Mouse (Mus musculus) stomach, embryonic 16.5 days (tissue): ENCODE data around the gene Pax7. TPM values are rescaled to one million over a fixed set of nuclear protein-coding genes. Genes with fewer than 3 reads are reported as not detected.

Experiments used
- ATAC-seq: fragments of 200-750 bp; cut with Nextera tagmentation; 2 replicates; pipeline ENCODE4 v1.8.0; 2017; ENCODE audit warnings: moderate number of reproducible peaks, moderate TSS enrichment; ENCODE audit not compliant: insufficient read depth, low FRiP score
- H3K27ac ChIP-seq: fragments of 300-500 bp; sonication (generic); 2 replicates; pipeline ENCODE4 v1.5.1; 2014; ENCODE audit warnings: low read length
- H3K27me3 ChIP-seq: fragments of 300-500 bp; sonication (generic); 2 replicates; pipeline ENCODE4 v1.6.1; 2014; ENCODE audit warnings: low read length, control low read depth, mixed read lengths; ENCODE audit not compliant: control insufficient read depth, insufficient read depth
- H3K36me3 ChIP-seq: fragments of 300-500 bp; sonication (generic); 2 replicates; pipeline ENCODE4 v1.6.1; 2014; ENCODE audit warnings: low read length; ENCODE audit not compliant: control insufficient read depth, insufficient read depth
- H3K4me1 ChIP-seq: fragments of 300-500 bp; sonication (generic); 2 replicates; pipeline ENCODE4 v1.6.1; 2014; ENCODE audit warnings: low read length, control low read depth, mixed read lengths; ENCODE audit not compliant: control insufficient read depth, insufficient read depth
- H3K4me2 ChIP-seq: fragments of 300-500 bp; sonication (generic); 2 replicates; pipeline ENCODE4 v1.6.1; 2014; ENCODE audit warnings: low read depth, low read length, mixed read lengths
- H3K4me3 ChIP-seq: fragments of 300-500 bp; sonication (generic); replicated peaks from 2 replicates; pipeline ENCODE4 v1.5.1; 2014; ENCODE audit warnings: mild to moderate bottlenecking, low read length
- H3K9ac ChIP-seq: fragments of 300-500 bp; sonication (generic); 2 replicates; pipeline ENCODE4 v1.6.1; 2014; ENCODE audit warnings: low read length
- H3K9me3 ChIP-seq: fragments of 300-500 bp; sonication (generic); replicated peaks from 2 replicates; pipeline ENCODE4 v1.6.1; 2016; ENCODE audit warnings: low read length, control low read depth; ENCODE audit not compliant: control insufficient read depth
- WGBS: fragments of 180-500 bp; shearing (Covaris S2); extraction: QIAGEN DNeasy Blood & Tissue Kit; methylation state at CpG from one replicate; pipeline ENCODE4 v1.1.7; 2014; 5-methylcytosine and 5-hydroxymethylcytosine counted together
- polyA plus RNA-seq: library from polyadenylated mRNA; unstranded; fragments of >200 nt; fragmentation: Nextera tagmentation; extraction: Ambion mirVana; gene quantifications from 2 replicates; pipeline ENCODE4 v1.2.1, GENCODE M21; 2015

The Pax7 gene
- polyA plus RNA-seq, 1 experiment from 2014 or later = 0.08 TPM

DNA sequence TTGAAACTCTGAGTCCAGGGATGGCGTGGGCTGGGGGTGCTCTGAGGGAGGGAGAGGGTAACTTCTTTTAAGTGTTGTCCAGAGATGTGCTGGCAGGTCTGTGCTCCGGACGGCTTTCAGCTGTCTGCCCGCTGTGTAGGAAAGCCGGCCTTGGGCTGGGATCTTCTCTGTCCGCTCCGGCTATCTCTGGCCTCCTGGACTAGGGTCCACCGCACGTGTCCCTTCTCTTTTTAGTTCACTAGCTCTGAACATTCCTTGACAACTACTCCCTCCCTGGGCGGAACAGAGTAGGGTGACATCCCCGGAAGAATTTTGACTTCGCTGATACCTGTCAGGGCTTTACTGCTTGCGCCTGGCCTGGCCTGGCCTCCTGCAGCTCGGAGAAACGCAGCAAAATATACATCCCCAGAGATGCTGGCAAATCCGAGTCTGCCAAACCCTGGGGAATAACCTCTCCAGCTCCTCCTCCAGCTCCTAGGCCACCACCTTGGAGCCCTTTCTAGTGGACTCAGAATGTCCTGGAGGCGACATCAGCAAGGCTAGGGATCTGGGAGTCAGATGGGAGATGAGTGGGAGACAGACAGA is 581 bp upstream of the Pax7 start:
- no peaks in the 10 kb centered on the region for H3K36me3 ChIP-seq
- H3K9me3 ChIP-seq = no peaks in the 10 kb centered on the region
- peaks cover 93% of the 10 kb centered on the region for H3K27me3 ChIP-seq
- no peak for ATAC-seq
- H3K4me3 ChIP-seq = no peak overlapping the region
- no peak overlapping the region for H3K9ac ChIP-seq
- no peak overlapping the region for H3K4me2 ChIP-seq
- peaks cover 4% of the 10 kb centered on the region; the same call in 1 of the 2 replicates for H3K4me1 ChIP-seq
- 9% methylated on average over 17 of the region's 17 CpGs for WGBS
- H3K27ac ChIP-seq = no peak overlapping the region

DNA sequence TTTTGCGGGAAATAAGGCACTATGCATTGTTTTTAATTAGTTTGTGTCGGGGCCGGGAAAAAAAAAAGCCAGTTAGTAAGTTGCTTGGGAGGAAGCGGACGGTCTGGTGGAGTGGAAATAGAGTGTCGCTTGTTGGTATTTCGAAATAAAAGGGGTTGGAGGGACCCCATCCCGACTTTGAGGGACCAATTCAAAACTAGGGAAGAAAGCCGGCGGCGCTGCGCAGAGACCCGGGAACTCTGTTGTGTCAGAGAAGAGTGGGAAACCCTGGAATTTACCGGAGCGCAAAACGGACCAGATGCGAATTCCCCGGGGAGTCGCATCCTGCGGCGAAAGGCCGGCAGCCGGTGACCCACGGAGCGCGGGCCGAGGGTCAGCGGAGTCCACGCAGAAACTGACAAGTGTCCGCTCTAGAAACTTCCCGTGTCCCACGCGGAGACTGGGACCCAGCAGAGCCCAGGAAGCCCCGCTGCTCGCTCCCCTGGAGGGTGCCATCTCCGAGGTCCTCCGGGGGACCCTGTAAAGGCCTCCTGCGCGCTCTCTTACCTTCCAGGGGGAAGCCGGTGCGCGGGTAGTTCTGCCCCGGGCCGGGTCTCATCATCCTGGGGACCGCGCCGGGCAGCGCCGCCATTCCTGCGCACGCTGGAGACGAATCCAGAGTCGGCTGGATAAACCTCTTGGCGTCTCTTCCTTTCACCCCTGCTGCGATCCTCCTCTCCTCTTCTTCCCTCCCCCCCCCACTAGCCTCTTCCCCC is 870 bp downstream of the Pax7 start:
- Histone ChIP-seq H3K27ac (no peak overlapping the region), H3K4me1 (peaks cover 4% of the 10 kb centered on the region; the same call in 1 of the 2 replicates), H3K9me3 (no peaks in the 10 kb centered on the region), H3K4me2 (peak overlapping the region; percentile 3; the same call in 1 of the 2 replicates), H3K9ac (no peak overlapping the region), H3K36me3 (no peaks in the 10 kb centered on the region), H3K4me3 (peak overlapping the region; percentile 19; the same call in 1 of the 2 replicates), H3K27me3 (peaks cover 87% of the 10 kb centered on the region)
- no peak for ATAC-seq
- under 1% methylated on average over 54 of the region's 55 CpGs for WGBS

DNA sequence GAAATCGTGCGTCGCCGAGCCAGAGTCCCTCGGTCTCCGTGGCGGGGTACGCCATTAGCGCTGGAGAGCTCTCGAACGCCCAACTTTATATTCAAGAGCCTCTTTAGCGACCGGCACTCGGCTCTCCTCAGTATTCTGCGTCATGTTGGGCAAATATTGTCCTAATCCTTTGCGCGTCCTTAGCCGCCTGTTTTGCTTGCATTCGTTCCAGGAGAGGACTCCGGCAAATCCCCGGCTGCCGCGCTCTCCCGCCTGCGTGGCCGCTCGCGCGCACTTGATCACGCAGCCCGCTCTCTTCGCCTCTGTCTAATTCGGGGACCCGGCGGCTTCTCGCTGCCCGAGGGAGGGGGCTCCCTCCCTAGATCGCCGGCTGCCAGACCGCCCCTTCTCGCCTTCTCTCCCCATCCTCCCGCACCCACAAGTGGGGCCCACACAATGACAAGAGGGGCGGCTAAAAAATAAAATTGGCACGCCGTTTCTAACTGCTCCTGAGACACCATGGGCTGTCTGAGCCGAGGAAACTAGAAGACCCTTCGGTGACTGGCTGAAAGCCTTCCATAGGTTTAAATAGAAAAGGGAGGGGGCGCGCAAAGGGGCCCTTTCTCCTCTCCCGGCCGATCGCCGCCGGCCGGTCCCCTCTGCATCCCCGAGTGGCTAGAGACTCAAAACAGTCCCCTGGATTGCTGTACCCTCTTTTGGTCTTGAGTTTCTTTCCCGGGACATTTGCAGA is 1.7 kb downstream of the Pax7 start:
- Histone ChIP-seq H3K9me3 (no peaks in the 10 kb centered on the region), H3K27me3 (peaks cover 88% of the 10 kb centered on the region), H3K27ac (no peak overlapping the region), H3K9ac (no peak overlapping the region), H3K4me1 (peaks cover 4% of the 10 kb centered on the region; the same call in 1 of the 2 replicates), H3K4me3 (no peak overlapping the region), H3K4me2 (no peak overlapping the region), H3K36me3 (no peaks in the 10 kb centered on the region)
- WGBS = 1% methylated on average over 57 of the region's 57 CpGs
- no peak for ATAC-seq

- H3K9me3 ChIP-seq = no peaks in the 10 kb centered on the region
- H3K27ac ChIP-seq = no peak overlapping the region
- peaks cover 4% of the 10 kb centered on the region; the same call in 1 of the 2 replicates for H3K4me1 ChIP-seq
- no peak for ATAC-seq
- H3K36me3 ChIP-seq = no peaks in the 10 kb centered on the region
- H3K9ac ChIP-seq = no peak overlapping the region
- no peak overlapping the region for H3K4me2 ChIP-seq
- no peak overlapping the region for H3K4me3 ChIP-seq
- H3K27me3 ChIP-seq = peaks cover 87% of the 10 kb centered on the region
- WGBS = 4% methylated on average over 24 of the region's 24 CpGs
These were observed 2.5 kb downstream of the Pax7 start for GRCm38 (mm10) chr4:139830581-139831387.

GRCm38 (mm10) chr4:139830053-139830452 is 3.3 kb downstream of the Pax7 start:
- H3K9me3 ChIP-seq = no peaks in the 10 kb centered on the region
- no peaks in the 10 kb centered on the region for H3K36me3 ChIP-seq
- no peak overlapping the region for H3K27ac ChIP-seq
- no peak overlapping the region for H3K9ac ChIP-seq
- ATAC-seq = no peak
- H3K27me3 ChIP-seq = peaks cover 87% of the 10 kb centered on the region
- H3K4me1 ChIP-seq = peaks cover 4% of the 10 kb centered on the region; the same call in 1 of the 2 replicates
- 3% methylated on average over 14 of the region's 14 CpGs for WGBS
- H3K4me3 ChIP-seq = no peak overlapping the region
- H3K4me2 ChIP-seq = no peak overlapping the region

- Histone ChIP-seq H3K4me2 (no peak overlapping the region), H3K27me3 (peaks cover 87% of the 10 kb centered on the region), H3K36me3 (no peaks in the 10 kb centered on the region), H3K4me1 (peaks cover 4% of the 10 kb centered on the region; the same call in 1 of the 2 replicates), H3K9me3 (no peaks in the 10 kb centered on the region), H3K27ac (no peak overlapping the region), H3K9ac (no peak overlapping the region), H3K4me3 (no peak overlapping the region)
- WGBS = 4% methylated on average over 15 of the region's 16 CpGs
- no peak for ATAC-seq
These were observed 4.3 kb downstream of the Pax7 start for GRCm38 (mm10) chr4:139828871-139829590.

DNA sequence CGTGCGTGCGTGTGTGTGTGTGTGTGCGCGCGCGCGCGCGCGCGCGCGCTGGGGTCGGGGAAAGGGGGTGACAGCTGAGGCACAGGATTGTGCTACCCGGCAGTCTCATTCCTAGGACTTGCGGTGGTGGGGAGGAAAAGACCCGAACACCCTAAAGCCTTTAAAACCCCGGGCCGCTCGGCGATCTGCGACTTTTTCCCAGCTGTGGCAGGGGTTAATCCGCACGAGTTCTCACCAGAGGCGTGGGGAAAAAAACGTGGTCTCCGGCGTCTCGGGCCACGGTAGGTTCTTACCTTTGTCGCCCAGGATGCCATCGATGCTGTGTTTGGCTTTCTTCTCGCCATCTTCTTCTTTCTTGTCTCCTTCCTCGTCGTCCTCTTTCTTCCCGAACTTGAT is 5.0 kb downstream of the Pax7 start:
- ATAC-seq = no peak
- Histone ChIP-seq H3K9ac (no peak overlapping the region), H3K4me3 (no peak overlapping the region), H3K36me3 (no peaks in the 10 kb centered on the region), H3K4me1 (peaks cover 2% of the 10 kb centered on the region; the same call in 1 of the 2 replicates), H3K27me3 (peaks cover 88% of the 10 kb centered on the region), H3K4me2 (no peak overlapping the region), H3K27ac (no peak overlapping the region), H3K9me3 (no peaks in the 10 kb centered on the region)
- under 1% methylated on average over 37 of the region's 37 CpGs for WGBS

DNA sequence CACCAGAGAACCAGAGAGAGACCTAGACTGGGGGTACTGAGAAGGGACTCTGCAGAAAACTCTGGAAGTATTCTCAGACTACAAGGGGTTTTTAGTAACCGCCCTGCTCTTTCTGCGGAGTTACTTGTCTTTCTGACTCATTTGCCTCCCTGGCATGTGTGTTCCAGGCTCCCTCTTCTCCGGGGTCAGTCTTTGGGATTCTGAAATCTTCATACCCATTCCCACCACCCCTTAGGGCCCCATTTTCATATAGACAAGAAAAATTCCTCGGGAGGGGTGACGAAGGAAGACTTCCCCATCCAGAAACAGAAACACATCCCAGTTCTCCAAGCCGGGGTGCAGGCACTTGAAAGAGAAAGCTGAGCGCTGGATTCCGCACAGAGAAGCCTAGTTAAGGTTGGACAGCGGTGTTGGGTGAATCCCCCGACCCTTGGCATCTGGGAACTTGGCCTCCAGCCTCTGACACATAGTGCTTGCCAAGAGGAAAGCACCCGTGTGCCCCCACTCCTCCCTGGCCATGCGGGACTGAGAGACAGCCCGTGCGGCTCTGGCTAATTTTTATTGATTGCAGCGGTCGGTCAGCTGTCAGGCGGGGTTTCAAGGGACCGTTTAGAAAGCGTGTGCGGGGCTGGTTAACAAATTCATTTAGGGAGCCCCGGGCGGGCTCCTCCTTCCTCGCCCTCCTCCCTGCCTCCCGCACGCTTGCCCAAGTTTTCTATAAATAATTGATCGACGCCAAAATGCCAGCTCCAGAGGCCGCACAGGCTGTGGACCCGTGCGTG is 5.6 kb downstream of the Pax7 start:
- Histone ChIP-seq H3K27me3 (peaks cover 88% of the 10 kb centered on the region), H3K27ac (no peak overlapping the region), H3K4me1 (no peaks in the 10 kb centered on the region), H3K36me3 (no peaks in the 10 kb centered on the region), H3K4me2 (no peak overlapping the region), H3K9ac (no peak overlapping the region), H3K9me3 (no peaks in the 10 kb centered on the region), H3K4me3 (no peak overlapping the region)
- WGBS = 2% methylated on average over 30 of the region's 30 CpGs
- no peak for ATAC-seq
